Mouse (Mus musculus) C2C12 (cell line): ENCODE results near the gene Gm14296. TPM values are rescaled to one million over a fixed set of nuclear protein-coding genes. Genes with fewer than 3 reads are reported as not detected.
"Not testable (repeated sequence)": the region's sequence is repeated elsewhere in the genome, so short reads cannot be mapped to it uniquely, and the experiment has no call there.

Source experiments
- H3K27me3 ChIP-seq: one replicate; pipeline ENCODE4 v1.6.1; 2011; ENCODE audit not compliant: control insufficient read depth, insufficient read depth, insufficient read length
- H3K36me3 ChIP-seq: one replicate; pipeline ENCODE4 v1.6.1; 2011; ENCODE audit not compliant: control insufficient read depth, insufficient read depth
- H3K4me3 ChIP-seq: one replicate; pipeline ENCODE4 v1.5.1; 2011; ENCODE audit warnings: mild to moderate bottlenecking, control low read depth; ENCODE audit not compliant: poor library complexity, insufficient read depth, severe bottlenecking
- H3K79me2 ChIP-seq: one replicate; pipeline ENCODE4 v1.6.1; 2011; ENCODE audit not compliant: control insufficient read depth, insufficient read depth
- H3K79me3 ChIP-seq: one replicate; pipeline ENCODE4 v1.6.1; 2011; ENCODE audit warnings: low read depth, control low read depth
- H3ac ChIP-seq: one replicate; pipeline ENCODE3; 2011; ENCODE audit warnings: low read depth; ENCODE audit not compliant: control insufficient read depth, insufficient read length
- long read RNA-seq, 2 experiments: library from polyadenylated mRNA; unstranded; transcript quantifications; one replicate each; pipeline ENCODE4 v2.0.0; 2019 to 2020
- polyA plus RNA-seq: library from polyadenylated mRNA; unstranded; fragments of >200 nt; fragmentation: generic; extraction: Trizol; gene quantifications from one replicate; pipeline ENCODE4 v1.2.1, GENCODE M21; 2012; ENCODE audit warnings: missing spikeins

Gm14296 gene
- polyA plus RNA-seq = 3.8 TPM
- long read RNA-seq, experiment 1, partial matches to known transcripts = 3 of 5 reads
- long read RNA-seq, experiment 1, other reads (novel, unspliced or antisense) = 0 of 5 reads
- long read RNA-seq, experiment 2, transcript Gm14296-201 (5 exons, 3,823 nt) = major isoform, 22 of 27 reads
- long read RNA-seq, experiment 2, partial matches to known transcripts = 0 of 27 reads
- long read RNA-seq, experiment 2, other reads (novel, unspliced or antisense) = 5 of 27 reads

- H3ac ChIP-seq, H3K79me3 ChIP-seq, H3K27me3 ChIP-seq, H3K36me3 ChIP-seq, H3K4me3 ChIP-seq, H3K79me2 ChIP-seq: not testable (repeated sequence)
Measured at GRCm38 (mm10) chr2:176927709-176928108, at the start of gene Gm14296. Gm14296 (minus strand) TSS chr2:176927809.

DNA sequence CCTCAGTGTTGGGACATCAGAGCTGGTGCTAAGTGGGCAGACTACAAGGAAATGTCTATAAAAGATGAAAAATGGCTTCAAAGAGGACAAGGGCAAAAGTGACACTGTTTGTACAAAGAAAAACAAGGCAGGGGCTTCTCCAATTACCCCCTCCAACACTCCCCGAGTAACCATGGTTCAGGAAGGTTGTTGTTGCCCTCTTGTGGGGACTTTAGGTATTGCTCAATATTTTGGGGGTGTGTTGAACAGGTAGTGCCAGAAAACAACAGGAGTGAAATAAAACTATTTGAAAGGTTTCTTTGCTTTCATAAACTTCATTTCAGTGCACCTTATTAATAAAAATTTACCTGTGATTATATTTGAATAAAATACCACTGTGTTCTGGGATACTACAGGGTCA, 22.1 kb downstream of the Gm14296 start:
- H3ac ChIP-seq, H3K36me3 ChIP-seq, H3K27me3 ChIP-seq, H3K4me3 ChIP-seq, H3K79me3 ChIP-seq, H3K79me2 ChIP-seq: not testable (repeated sequence)

Other genes with a start within 250 kb of the Gm14296 start
- 7.2 TPM for gene Gm14305, start 219.5 kb downstream of the Gm14296 start, polyA plus RNA-seq
- gene Gm14295, start 129.2 kb downstream of the Gm14296 start, polyA plus RNA-seq = 7.5 TPM
- gene Gm14408, start 96.7 kb downstream of the Gm14296 start, polyA plus RNA-seq = not detected
- gene Gm14419, start 73.1 kb upstream of the Gm14296 start, polyA plus RNA-seq = 9.1 TPM
- 0.05 TPM for gene Gm14401, start 146.5 kb upstream of the Gm14296 start, polyA plus RNA-seq